ENCODE assay signal across 18 mouse cellular contexts in the genomic region with DNA sequence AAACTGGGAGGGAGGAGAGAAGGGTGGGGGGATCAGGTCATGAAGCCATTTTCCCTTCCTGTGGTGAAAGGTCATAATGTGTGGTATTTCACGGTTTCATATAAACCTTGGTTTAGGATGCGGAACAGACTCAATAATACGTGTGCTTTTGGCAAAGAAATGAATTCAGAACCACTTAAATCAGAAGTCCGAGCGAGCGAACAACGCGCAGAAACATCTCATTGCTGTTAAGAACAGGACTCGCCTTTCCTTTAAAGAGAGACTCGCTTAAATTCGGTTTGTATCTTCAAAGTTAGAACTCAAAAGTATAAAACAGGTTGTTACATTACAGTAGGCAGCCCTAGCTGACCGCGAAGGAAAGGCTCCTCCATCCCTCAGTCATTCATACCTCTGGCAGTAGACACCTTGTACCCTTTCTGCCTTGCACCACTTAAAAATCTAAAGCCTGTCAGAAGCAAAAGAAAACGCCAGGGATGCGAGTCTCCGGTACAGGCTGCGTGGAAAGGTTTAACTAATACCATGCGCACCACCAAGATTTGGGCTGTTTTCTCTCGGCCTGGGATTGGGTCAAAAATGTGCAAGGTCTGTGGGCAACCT. TPM values are rescaled to one million over a fixed set of nuclear protein-coding genes. Genes with fewer than 3 reads are reported as not detected.
DNase-seq lines count a peak whose midpoint lies in the region; ATAC-seq lines count a peak whose summit lies in the region.
"Had no signal": no experiment of that assay in that cellular context is flagged by ENCODE, and none has a peak within 500 bp of the region (broad histone marks: within the 10 kb centered on the region; RNA-seq: fewer than 3 reads in every experiment).

No protein-coding gene starts in this region.

- H3K4me1 ChIP-seq in embryonic facial prominence, embryonic 13.5 days: peaks cover 35% of the 10 kb centered on the region
- peaks cover 1% of the 10 kb centered on the region; the same call in 1 of the 2 replicates for H3K4me1 ChIP-seq in limb, embryonic 11.5 days (ENCODE audit: control insufficient read depth, insufficient read depth, low read length)
- H3K4me1 ChIP-seq in neural tube, embryonic 14.5 days (ENCODE audit: control insufficient read depth, insufficient read depth, low read length): no peaks in the 10 kb centered on the region
- H3K4me1 ChIP-seq: intestine, embryonic 15.5 days; liver, embryonic 15.5 days had no signal

- peak overlapping the region; percentile 27 for H3K4me3 ChIP-seq in embryonic facial prominence, embryonic 13.5 days
- no peak overlapping the region for H3K4me3 ChIP-seq in limb, embryonic 11.5 days (ENCODE audit: low read depth, low read length)
- no peak overlapping the region for H3K4me3 ChIP-seq in neural tube, embryonic 14.5 days (ENCODE audit: low read depth, low read length)
- H3K4me3 ChIP-seq: erythroblast, embryonic 14.5 days; intestine, embryonic 15.5 days; liver, embryonic 15.5 days; neural tube, embryonic 13.5 days had no signal

- H3K27ac ChIP-seq in embryonic facial prominence, embryonic 13.5 days: peak overlapping the region; percentile 85; the same call in 1 of the 2 replicates
- H3K27ac ChIP-seq in limb, embryonic 11.5 days (replicated peaks; ENCODE audit: low read depth, low read length): no peak overlapping the region
- no peak overlapping the region for H3K27ac ChIP-seq in neural tube, embryonic 14.5 days (ENCODE audit: low read depth, low read length)
- H3K27ac ChIP-seq: heart, embryonic 15.5 days; intestine, embryonic 15.5 days; liver, embryonic 15.5 days; macrophage; neural tube, embryonic 13.5 days; stomach, postnatal 0 days had no signal

- H3K9me3 ChIP-seq in embryonic facial prominence, embryonic 13.5 days: no peaks in the 10 kb centered on the region
- H3K9me3 ChIP-seq in limb, embryonic 11.5 days (ENCODE audit: control insufficient read depth, low read length): no peaks in the 10 kb centered on the region
- no peaks in the 10 kb centered on the region for H3K9me3 ChIP-seq in neural tube, embryonic 14.5 days (ENCODE audit: control insufficient read depth, low read length)
- H3K9me3 ChIP-seq: heart, embryonic 15.5 days; intestine, embryonic 15.5 days; liver, embryonic 15.5 days; neural tube, embryonic 13.5 days had no signal

- DNase-seq in embryo, embryonic 11 days: peak; percentile 27
- no peak for DNase-seq in embryo, embryonic 9.5 days (ENCODE audit: extremely low spot score)
- peak; percentile 52 for DNase-seq in limb, embryonic 11.5 days (ENCODE audit: low spot score)
- no peak for DNase-seq in adrenal gland, postnatal 36 days
- DNase-seq in cerebellum, postnatal 4 days (ENCODE audit: low spot score in 2 of 2): no peak
- DNase-seq in gastrocnemius, adult 8-10 months (ENCODE audit: low spot score in 2 of 2): no peak
- DNase-seq: cerebellum, adult 8-10 months; gastrocnemius, postnatal 36 days; kidney, postnatal 14 days had no signal

- H3K36me3 ChIP-seq in embryonic facial prominence, embryonic 13.5 days: 0 out of 2 replicates have a peak, but pooled peaks cover 3% of the 10 kb centered on the region
- no peaks in the 10 kb centered on the region for H3K36me3 ChIP-seq in limb, embryonic 11.5 days (ENCODE audit: control insufficient read depth, insufficient read depth, low read length)
- no peaks in the 10 kb centered on the region for H3K36me3 ChIP-seq in neural tube, embryonic 14.5 days (ENCODE audit: control insufficient read depth, insufficient read depth, low read length)
- H3K36me3 ChIP-seq: heart, embryonic 15.5 days; intestine, embryonic 15.5 days; liver, embryonic 15.5 days; neural tube, embryonic 13.5 days had no signal

- H3K9ac ChIP-seq in embryonic facial prominence, embryonic 13.5 days: no peak overlapping the region
- no peak overlapping the region for H3K9ac ChIP-seq in limb, embryonic 11.5 days (ENCODE audit: low read length)
- no peak overlapping the region for H3K9ac ChIP-seq in neural tube, embryonic 14.5 days (replicated peaks; ENCODE audit: low read depth, low read length)
- H3K9ac ChIP-seq: heart, embryonic 15.5 days; intestine, embryonic 15.5 days; liver, embryonic 15.5 days; neural tube, embryonic 13.5 days had no signal

- WGBS in embryonic facial prominence, embryonic 13.5 days: 3% methylated on average over 19 of the region's 19 CpGs
- under 1% methylated on average over 19 of the region's 19 CpGs for WGBS in limb, embryonic 11.5 days
- under 1% methylated on average over 19 of the region's 19 CpGs for WGBS in neural tube, embryonic 14.5 days

- ATAC-seq in embryonic facial prominence, embryonic 13.5 days (ENCODE audit: insufficient number of reproducible peaks, insufficient read depth, low FRiP score, low TSS enrichment, low read depth): no peak
- no peak for ATAC-seq in limb, embryonic 11.5 days (ENCODE audit: insufficient number of reproducible peaks, low FRiP score, low TSS enrichment, low read depth)
- 0 out of 2 replicates have a peak, but pooled peaks have one; percentile 3 for ATAC-seq in neural tube, embryonic 14.5 days (ENCODE audit: low read depth)

- peaks cover 100% of the 10 kb centered on the region for H3K27me3 ChIP-seq in embryonic facial prominence, embryonic 13.5 days
- peaks cover 90% of the 10 kb centered on the region for H3K27me3 ChIP-seq in limb, embryonic 11.5 days (ENCODE audit: control insufficient read depth, insufficient read depth, low read length)
- H3K27me3 ChIP-seq in neural tube, embryonic 14.5 days (ENCODE audit: control insufficient read depth, insufficient read depth, low read length): peaks cover 56% of the 10 kb centered on the region

- H3K4me2 ChIP-seq in embryonic facial prominence, embryonic 13.5 days: peak overlapping the region; percentile 78
- H3K4me2 ChIP-seq in limb, embryonic 11.5 days (ENCODE audit: low read depth, severe bottlenecking): no peak overlapping the region
- no peak overlapping the region for H3K4me2 ChIP-seq in neural tube, embryonic 14.5 days (ENCODE audit: low read depth, low read length)
- H3K4me2 ChIP-seq: heart, embryonic 15.5 days; intestine, embryonic 15.5 days; liver, embryonic 15.5 days; neural tube, embryonic 13.5 days had no signal

RNA-seq across cellular contexts. Expression of a gene that starts 8.3 kb away (rescaled TPM):
- polyA plus RNA-seq in embryonic facial prominence, embryonic 13.5 days (2015; fragmentation: Nextera tagmentation; extraction: Ambion mirVana): 44.3 and 54.9 TPM in 2 replicates
- polyA plus RNA-seq in limb, embryonic 11.5 days (2014; fragmentation: Nextera tagmentation; extraction: Ambion mirVana): 15.5 and 16.3 TPM in 2 replicates
- not detected in 2 replicates for polyA plus RNA-seq in neural tube, embryonic 14.5 days (2014; fragmentation: Nextera tagmentation; extraction: Ambion mirVana)
- under 1 TPM in 1 of 2 experiments, not detected in 1; 0.53 TPM for total RNA-seq in adrenal gland, postnatal 36 days (2021)
- total RNA-seq in gastrocnemius, adult 8-10 months (2022): not detected
- total RNA-seq: gastrocnemius, postnatal 36 days had no signal
- polyA plus RNA-seq: erythroblast, embryonic 14.5 days; liver, embryonic 15.5 days; macrophage had no signal

RNA-seq across cellular contexts. Expression of a gene that starts 10.4 kb away (rescaled TPM):
- 4.6 and 5.1 TPM in 2 replicates for polyA plus RNA-seq in embryonic facial prominence, embryonic 13.5 days (2015; fragmentation: Nextera tagmentation; extraction: Ambion mirVana)
- 0.36 and 0.89 TPM in 2 replicates for polyA plus RNA-seq in limb, embryonic 11.5 days (2014; fragmentation: Nextera tagmentation; extraction: Ambion mirVana)
- not detected in 2 replicates for polyA plus RNA-seq in neural tube, embryonic 14.5 days (2014; fragmentation: Nextera tagmentation; extraction: Ambion mirVana)
- total RNA-seq in adrenal gland, postnatal 36 days (2021): not detected
- not detected for total RNA-seq in gastrocnemius, adult 8-10 months (2022)
- total RNA-seq: gastrocnemius, postnatal 36 days had no signal
- polyA plus RNA-seq: erythroblast, embryonic 14.5 days; liver, embryonic 15.5 days; macrophage; neural tube, embryonic 13.5 days; stomach, postnatal 0 days had no signal

Comparison
In these comparisons a context has a peak if more than half of its experiments do, and no peak if none do; other contexts are left out.
1. DNase-seq: peak in embryo, embryonic 11 days (single experiment) and limb, embryonic 11.5 days (single experiment); none in embryo, embryonic 9.5 days (single experiment), adrenal gland, postnatal 36 days (0 of 2), cerebellum, postnatal 4 days (0 of 2) and gastrocnemius, adult 8-10 months (0 of 2).
2. RNA of a gene that starts 8.3 kb away (polyA plus RNA-seq): 44.3 to 54.9 TPM in embryonic facial prominence, embryonic 13.5 days and 15.5 to 16.3 TPM in limb, embryonic 11.5 days; not detected in neural tube, embryonic 14.5 days; every median in the first group is over 10 times any median in the second.